Mouse (Mus musculus) B cell, adult 2 months (primary cell): ENCODE measurements around the gene Fgf2.

ENCODE experiments used
- DNase-seq, 2 experiments: peaks; one replicate each; pipeline ENCODE4 v3.0.0; 2022

The Fgf2 gene

DNA sequence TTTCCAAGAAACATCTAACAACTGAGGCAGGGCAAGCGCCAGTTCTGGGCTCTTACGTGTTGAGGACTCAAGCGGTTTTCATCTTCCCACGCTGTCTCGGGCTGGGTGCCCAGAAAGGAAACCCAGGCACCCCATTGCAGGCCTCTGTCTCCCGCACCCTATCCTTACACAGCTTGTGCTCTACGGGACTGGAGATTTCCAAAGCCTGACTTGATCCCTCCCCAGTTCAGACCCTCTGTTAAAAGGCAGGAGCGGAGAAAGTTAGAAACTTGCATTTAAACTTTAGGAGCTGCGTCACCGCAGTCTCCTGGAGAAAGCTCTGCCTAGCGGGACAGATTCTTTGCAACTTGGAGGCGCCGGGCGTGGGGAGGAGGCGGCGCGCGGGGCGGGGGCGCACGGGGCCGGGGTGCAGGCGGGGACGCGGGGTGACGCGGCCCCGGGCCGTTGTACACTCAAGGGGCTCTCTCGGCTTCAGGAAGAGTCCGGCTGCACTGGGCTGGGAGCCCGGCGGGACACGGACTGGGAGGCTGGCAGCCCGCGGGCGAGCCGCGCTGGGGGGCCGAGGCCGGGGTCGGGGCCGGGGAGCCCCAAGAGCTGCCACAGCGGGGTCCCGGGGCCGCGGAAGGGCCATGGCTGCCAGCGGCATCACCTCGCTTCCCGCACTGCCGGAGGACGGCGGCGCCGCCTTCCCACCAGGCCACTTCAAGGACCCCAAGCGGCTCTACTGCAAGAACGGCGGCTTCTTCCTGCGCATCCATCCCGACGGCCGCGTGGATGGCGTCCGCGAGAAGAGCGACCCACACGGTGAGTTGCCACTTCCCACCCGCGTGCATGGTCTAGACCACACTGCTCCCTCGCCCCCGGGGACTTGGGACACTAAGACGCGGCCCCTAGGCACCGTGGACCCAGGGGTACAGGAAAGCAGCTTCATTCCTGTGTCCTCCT, at the start of gene Fgf2:
Gene Fgf2 (plus strand): TSS at position 126 of the 945 bp plus-strand sequence.
- no peak for DNase-seq

DNA sequence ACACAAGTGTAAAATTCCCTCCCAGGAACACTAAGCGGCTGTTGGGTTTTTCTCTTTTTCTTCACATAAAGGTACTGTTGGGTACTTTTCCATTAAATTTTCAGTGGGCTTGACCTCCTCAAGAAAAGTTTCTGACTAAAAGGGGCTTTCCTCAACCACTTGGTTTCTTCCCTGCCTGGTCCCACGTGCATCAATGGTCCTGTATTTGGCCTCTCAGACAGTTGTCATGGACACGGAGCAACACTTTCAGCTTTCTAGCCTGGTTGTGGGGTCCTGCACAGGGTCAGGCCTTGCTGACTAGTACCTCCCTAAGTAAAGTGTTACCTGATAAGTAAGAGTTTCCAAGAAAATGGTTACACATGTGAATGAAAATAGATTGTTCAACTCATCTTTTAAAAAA, 48.7 kb upstream of the Fgf2 start:
- DNase-seq = no peak

DNA sequence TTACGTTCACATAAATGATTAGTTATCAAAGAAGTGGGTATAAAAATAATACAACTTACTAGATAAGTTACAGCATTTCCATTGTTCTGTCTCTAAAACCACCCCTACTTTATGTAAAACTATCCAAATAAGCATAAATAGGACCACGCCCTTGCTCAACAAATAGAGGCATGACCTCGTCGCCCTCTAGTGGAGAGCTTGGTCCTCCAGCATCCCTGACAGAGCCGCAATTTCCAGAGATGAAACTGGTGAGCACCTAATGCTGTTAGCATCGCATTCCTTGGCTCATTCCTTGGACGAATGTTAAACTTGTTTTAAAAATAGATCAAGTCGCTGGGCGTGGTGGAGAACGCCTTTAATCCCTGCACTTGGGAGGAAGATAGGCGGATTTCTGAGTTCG, 45.5 kb upstream of the Fgf2 start:
- DNase-seq = peak; percentile 69 to 72

DNA sequence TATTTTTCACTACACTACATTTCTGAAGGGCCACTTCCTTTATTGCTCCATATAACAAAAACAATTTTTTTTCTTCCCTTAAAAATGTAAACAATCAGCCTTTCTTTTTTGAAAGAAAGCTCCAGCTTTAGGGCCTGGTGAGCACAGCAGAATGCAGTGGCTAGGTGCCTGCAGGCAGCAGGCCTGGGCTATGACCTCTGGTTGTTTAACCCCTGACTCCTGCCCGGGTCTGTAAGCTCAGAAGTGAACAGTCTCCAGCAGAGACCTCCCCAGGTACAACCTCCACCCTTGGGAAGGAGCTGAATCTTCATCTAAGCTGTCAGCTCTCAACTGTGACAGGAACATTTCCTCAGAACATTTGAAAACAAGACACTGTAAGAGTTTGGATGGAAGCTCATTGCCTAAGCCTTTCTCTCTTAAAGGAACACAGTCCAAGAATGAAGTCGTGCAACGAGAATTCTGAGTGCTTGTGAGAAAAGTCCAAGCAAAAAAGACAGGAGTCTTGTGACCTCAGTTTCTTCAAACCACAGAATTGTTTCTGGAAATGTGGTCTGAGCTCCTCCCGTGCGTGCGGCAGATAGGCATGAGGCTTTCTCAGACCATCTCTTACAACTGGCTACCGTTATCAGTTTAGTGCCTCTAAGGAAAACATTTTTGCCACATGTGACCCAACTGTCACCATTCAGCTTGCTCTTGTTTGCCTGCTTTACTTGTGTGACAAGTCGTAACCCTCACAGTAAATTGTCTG, 44.6 kb upstream of the Fgf2 start:
- no peak for DNase-seq

DNA sequence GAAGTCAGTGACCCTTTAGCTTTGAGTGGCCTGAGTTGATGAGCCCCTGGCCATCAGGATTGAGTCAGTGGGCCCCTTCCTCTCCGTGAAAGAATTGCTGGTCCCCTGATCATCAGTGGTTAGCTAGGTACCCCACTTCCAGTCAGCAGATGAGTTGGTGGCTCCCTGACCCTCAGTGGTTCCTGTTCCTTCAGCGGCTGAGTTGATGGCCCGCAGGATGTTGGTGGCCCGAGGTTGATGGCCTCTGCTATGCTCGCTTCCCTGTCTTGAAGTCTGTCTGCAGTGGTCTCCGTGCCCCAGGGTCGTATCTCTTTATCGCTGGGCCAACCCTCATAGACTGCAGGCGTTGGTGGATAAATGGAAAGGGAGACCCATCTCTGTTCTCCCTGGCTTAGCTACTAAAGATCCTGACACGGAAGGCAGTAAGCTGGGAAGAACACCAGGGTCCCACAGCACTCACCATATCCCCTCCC, 36.2 kb upstream of the Fgf2 start:
- DNase-seq = no peak

DNA sequence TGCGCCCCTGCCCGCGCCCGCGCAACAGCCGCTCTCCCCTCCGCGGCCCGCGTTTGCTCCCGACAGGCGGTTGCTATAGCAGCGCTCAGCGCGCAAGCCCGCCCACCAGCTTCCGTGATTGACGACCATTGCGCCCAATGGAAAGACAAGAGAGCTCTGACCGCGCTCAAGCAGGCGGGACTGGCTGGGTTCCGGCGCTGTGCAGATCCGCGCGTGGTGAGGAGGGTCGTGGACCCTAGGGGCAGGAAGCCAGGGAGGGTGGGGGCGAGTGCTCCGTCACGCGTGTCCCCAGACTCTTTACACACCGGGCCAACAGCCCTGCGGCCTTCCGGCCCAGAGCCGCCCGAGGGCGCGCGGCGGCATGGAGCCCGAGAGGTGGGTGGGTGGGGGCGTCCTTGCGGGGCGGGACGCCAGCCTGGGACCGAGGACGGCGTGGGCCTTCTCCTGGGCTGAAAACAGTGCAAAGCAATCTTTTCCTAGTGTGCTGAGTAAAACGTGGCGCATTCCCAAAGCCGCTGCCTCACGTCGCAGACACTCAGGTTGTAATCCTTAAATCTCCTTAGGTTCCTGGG, 35.7 kb upstream of the Fgf2 start, which contains the start of the genes Bbs12 and Cetn4:
Gene Bbs12 (plus strand): TSS at position 185 of the 572 bp plus-strand sequence.
Gene Cetn4 (minus strand): TSS at position 339 of the 572 bp plus-strand sequence.
- DNase-seq = peak; percentile 95

DNA sequence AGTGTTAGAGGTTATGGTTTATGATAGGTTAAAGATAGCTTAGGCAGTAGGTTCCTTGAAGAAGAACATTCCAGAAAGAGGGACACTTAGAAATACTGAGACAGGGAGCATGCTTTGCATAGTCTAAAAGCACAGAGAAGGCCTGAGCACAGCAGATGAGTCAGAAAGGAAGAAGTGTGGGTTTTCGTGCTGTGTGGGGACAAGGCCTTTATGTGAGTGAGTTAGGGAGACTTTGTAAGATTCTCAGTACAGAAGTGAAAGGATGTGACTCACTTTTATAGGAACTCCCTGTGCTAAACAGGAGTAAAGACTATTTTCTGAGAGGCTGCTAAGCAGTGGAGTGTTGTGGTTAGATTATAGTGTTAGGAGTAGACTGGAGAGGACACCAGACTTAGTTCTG, 34.8 kb upstream of the Fgf2 start:
- DNase-seq = peak; percentile 28 to 38

DNA sequence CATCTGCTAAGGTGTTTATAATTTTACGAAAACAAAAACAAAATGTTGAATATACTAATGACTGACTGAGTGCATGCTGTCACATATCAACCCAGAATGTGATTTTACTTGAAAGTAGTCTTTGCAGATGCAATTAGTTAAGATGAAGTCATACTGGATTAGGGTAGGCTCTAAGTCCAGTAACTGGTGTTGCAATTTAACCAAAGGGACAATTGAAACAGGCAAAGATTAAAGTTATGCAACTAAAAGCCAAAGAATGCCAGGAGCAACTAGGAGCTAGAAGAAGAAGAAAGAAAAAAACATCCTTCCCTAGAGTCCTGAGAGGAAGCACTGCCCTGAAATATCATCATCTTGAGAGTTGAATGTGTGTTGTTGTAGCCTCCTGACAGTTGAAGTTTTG, 31.9 kb upstream of the Fgf2 start:
- DNase-seq = no peak

DNA sequence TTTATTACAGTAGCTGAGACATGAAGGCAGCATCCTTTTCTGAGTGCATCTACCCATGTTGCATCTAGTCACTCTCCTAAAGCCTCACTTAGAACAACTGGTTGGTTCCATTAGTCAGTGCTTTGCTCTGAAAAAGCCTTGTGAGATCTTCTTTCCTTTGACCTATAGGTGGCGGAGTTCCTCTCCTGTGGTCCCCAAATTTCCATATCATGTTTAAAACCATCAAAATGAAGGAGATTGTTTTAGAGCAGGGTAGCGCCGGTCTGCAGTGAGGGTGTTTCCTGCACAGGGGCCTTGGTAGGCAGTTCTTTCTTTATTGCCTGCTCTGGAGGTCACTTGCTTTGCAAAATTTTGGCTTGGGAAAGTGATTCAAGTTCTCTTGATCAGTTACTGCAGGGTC, 23.8 kb upstream of the Fgf2 start:
- DNase-seq = no peak

DNA sequence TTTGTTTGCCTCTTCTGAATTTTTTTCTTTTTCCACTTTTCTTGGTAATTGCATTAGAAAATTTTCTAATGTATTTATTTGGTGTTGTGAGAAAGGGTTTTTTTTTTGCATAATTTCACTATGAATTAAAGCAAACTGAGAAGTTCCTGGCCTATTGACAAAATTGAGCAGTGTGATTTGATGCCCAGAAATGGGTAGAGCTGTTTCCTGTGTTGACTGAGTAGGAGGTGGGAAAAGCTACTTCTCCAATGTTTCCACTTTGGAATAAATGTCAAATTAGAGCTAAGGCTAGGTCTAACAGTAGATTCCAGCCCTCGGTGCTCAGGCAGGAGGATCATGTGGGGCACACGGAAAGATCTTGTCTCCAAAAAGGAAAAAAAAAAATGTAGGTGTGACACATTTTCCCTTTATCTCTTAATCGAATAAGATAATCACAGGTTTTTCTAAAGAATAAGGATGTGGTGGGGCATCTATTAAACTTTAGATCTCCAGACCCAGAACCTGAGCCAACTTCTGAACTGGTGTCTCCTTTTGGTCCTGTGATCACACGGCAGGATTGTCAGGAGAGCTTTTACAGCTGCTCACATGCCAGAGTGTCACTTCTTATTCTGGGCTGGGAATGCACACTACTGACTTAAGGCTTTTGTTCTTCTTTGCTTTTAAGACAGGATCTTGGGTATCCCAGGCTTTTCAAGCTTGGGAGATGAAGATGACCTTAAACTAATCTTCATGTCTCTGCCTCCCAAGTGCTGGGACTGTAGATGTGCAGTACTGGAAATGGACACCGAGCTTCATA, 22.6 kb upstream of the Fgf2 start:
- DNase-seq = no peak

DNA sequence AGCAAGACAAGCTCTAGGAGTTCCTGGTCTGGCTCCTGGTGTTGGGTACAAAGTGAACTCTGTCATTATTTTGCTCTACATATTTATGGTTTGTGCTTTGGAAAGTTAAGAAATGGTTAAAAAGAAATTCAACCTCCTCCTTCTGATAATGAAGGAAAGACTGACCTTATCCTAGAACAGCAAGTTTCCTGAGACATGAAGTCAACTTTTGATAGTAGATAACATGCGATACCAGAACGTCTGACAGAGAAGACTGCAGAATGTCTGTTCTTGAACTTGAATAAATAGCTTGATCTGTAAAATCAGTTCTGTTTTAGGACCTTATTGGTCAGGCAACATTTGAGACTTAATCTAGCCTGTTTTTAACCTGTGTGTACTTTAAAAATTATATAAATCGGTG, 21.5 kb upstream of the Fgf2 start:
- no peak for DNase-seq

DNA sequence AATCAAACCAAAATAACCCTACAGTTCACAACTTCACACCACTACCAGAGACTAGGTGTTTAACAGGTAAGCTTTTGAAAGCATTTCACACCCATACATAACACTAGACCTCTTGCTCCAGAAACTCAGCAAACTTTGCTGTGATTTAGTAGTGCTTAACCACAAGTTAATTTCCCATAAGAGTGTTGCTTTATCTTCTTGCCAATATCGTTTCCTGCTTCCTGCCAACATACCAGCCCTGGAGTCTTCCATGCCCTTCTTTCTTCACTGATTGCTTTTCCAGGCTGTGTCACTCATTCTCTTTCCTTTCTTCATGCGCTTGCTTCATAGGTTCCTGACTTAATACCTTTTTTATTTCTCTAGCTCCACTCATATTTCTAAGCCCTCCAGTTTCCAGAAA, 19.7 kb upstream of the Fgf2 start:
- no peak for DNase-seq

DNA sequence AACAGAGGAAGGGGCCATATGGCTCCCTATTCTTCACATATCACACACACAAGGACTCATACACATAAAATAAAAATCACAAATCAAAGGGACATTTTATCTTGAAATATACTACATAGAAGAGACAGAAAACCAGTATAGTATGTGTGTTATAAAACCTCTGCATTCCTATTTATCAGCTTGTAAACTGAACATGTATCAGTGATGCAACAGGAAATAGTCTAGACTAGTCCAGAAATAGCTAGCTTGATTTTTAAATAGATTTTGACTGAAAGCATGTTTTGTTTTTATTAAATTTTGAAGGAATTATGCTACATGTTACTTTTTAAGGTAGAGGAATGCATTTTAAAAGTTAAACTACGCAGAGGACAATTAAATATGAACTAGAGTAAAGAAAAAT, 18.2 kb upstream of the Fgf2 start:
- DNase-seq = no peak

DNA sequence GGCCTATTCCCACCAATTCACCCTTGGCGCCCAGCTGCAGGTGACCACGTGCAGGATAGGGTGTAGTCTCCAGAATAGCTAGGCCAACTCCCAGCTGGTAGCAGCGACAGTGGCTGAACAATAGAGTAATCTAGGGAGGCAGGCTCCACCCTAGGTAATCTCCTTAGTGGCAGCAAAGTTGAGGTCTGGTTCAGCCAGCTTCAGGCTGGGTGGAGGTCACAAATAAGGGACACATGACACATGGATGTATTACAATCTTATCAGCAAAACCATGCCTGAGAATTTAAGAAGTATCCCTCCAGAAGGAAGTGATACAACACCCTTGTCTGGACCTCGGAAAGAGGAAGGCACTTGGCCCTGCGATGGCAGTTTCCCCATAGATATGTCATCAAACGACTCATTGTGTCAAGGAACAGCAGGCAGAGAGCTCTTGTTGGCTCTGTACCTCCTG, 16.1 kb upstream of the Fgf2 start:
- no peak for DNase-seq

DNA sequence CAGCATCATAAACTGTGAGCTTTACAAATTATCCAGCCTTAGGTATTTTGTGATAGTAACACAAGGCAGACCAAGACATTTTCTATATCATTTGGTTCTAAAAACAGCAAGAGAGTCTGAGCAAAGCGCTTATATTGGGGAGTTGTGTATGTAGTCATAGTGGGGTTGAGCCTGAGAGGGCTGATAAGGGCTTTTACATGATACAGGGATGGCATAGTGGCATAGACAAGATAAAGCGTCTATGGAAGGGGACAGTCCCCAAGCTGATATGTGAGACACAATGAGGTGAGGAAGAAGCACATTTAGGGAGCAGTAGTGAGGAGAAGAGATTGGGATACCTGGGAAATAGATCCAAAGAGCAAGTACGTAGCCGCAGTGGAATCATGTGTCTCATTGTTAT, 14.1 kb upstream of the Fgf2 start:
- no peak for DNase-seq

DNA sequence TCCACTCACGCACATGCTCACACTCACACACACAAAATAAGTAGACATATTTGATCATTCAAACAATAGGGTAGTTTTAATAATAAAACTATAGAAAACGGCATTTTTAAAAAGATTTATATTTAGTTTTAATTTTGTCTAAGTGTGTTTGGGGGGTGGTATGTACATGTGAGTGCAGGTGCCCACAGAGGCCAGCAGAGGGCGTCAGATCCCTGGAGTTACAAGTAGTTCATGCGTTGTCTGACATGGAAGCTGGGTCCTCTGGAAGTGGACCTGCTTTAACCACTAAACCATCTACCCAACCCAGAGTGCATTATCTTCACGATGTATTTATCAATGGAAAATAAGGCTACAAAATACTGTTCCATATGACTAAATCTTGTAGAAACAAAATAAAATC, 7.0 kb upstream of the Fgf2 start:
- DNase-seq = peak; percentile 8 to 20

DNA sequence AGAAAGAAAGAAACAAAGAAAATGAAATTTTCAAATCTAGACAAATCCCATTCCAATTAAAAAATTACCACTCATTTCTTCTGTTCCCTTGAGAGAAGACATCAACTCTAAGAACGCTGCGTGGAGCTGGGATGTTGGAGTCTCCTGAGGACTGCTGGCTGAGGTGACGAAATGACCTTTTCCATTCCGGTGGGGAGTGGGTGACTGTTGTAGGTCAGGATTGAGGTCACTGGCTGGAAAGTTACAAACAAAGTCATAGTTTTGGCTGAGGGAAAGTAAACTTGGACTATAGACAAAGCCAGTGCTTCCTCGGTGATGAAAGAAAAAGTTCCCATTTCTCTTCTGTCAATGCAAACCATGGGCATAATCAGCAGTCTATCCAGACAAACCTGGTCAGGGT, 5.3 kb upstream of the Fgf2 start:
- no peak for DNase-seq

DNA sequence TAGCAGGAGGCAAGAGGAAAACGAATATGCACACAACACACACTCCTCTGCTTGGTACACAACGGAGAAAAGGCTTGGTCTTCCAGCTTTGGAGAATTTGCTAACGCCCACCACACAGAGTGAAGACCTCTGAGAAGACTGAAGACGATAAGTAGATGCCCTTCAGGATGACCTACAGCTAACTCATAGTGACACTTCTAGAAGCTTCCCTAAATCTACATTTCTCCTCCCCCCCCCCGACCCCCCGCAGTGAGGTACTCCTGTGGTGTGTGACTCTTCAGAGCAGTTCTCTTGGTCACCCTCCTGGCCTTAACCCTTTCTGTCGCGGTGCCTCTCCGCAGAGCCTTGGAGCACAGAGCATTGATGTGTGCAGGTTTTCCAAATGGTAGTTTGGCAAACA, 475 bp upstream of the Fgf2 start:
- no peak for DNase-seq

DNA sequence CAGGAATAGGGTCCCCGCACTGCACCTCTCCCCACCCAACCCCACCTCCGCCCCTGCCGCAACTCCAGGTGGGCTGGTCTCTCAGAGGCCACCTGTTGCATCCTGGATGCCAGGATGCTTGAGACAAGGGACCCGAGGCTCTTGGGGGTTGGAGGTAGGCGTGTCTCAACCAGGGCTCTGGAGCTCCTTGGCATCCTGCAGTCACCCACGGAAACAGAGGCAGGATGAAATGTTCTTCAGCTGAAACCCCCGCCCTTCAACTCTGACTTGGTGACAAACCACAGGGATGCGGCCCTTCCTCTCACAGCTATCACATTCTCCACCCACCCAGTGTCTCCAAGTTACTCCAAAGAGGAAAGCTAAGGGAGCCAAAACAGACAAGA, 1.0 kb downstream of the Fgf2 start:
- no peak for DNase-seq

DNA sequence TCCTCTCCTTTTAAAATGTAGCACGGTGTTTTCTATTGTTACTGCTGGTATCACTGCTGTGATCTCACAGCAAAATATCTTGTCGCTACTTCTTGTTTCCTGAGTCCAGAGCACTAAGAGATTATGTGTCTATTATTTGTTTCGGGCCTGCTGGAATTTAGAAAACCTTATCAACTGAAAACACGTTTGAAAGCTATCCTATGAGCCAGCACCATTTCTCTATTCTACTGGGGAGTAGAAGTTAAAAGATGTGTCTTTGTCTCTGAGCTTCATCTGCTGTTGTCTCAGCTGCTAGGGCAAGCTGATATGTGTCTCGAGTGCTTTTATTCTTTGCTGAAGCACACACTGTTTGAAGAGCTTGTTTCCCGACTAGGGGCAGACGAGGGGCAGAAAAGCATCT, 2.2 kb downstream of the Fgf2 start:
- no peak for DNase-seq

DNA sequence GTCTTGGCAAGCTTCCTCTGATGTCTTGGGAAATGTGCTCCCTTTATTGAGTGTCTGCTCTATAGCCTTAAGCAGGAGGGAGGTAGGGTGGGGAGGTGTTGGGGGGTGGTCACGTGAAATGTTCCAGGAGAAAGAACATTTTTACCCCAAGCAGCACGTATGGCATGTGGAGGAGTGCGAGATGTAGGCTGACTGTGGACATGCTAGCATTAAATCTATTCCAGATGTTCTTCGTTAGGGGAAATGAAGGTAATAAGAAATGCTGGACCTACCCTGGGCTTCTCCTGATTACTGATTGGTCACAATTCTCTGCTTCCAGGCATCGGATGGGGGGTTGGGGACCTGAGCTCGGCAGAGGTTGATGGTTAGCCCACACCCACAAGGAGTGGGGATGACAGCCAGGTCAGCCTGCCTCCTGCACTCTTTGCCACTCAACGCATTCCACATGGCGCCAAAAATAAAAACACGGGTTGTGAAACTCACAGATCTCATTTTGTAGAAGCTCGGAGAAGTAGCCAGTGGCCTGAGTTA, 5.9 kb downstream of the Fgf2 start:
- DNase-seq = no peak

DNA sequence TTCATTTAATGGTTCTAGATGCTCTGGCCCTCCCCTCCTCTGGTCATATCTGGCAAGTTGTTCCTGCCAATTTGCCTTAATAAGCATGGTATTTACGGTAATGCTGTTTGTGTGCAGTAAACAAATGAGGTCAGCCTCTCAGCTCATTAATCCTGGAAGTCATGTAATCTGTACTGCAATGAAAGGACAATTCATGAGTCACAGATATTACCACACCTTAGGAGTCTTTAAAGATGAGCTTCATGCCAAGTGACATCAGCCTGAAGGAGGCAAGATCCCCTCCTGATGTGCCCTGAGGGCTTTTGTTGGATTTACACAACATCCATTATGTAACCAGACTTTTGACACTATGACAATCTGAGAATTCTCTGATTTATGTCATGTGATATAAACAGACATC, 6.6 kb downstream of the Fgf2 start:
- no peak for DNase-seq
